Mouse (Mus musculus) CD4-positive helper T cell, adult 2 months (primary cell): Measurements from ENCODE around the gene Sumo3.

ENCODE experiments used
- DNase-seq: peaks from one replicate; pipeline ENCODE4 v3.0.0-alpha.2; 2012; ENCODE audit warnings: low read depth, missing footprints, low spot score

Sumo3 gene

DNA sequence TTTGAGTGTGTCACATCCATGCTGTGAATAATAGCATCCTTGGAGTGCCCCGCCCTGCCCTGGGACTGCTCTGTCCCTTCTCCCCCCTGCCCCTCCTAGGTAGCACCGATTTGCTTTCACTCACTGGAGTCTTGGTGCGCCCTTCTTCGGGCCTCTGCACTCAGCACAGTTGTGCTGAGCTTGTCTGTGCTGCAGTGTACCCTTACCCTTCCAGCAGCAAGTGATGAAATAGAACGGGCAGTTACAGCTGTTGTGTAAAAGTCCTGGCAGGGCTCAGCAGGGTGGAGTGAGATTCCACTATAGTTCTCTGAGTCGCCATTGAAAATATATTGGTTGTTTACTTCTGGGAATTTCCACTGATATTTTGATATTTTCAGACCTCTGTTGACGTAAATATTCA is 20.1 kb downstream of the Sumo3 start:
- DNase-seq = no peak

GRCm38 (mm10) chr10:77626591-77626990 is 20.7 kb downstream of the Sumo3 start:
- DNase-seq = no peak

DNA sequence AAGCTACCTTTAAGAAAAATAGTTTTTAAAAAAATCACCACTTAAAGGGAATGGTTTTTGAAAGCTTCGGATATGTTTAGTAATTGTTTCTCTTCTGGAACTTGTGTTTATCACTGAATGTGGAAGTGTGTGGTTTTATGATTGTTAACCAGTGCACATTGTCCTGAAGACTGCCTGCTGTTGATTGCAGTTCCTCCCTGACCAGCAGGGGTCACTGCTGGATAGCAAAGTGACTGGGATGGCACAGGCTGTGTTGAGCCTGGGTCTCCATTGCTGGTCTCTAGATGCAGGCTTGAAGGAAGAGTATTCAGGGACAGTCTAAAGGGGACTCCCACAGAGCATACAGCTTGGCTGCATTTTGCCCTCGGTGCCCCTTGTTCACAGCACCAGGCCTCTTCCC is 21.6 kb downstream of the Sumo3 start:
- peak; percentile 82 for DNase-seq

GRCm38 (mm10) chr10:77629163-77629562 is 23.3 kb downstream of the Sumo3 start:
- no peak for DNase-seq

DNA sequence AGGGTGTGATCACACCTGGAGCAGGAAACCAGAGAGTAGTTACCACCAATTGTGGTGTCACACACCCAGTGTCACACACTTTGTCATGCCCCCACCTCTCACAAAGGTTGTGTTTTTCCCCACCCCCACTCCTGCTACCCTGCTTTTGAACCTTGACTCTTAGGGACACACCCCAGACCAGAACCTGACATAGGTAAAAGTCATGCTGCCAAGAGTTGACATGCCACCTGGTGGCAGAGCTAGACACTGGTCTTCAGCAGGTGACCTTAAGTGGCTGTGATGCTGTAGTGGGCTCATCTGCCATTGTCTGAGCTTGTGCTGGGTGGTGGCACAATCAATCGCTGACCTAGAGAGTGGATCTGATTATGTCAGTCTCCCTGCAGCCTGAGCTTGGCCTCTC is 24.1 kb downstream of the Sumo3 start:
- peak; percentile 45 for DNase-seq

- DNase-seq = no peak
Observed at GRCm38 (mm10) chr10:77634016-77634415, 28.1 kb downstream of the Sumo3 start.

- no peak for DNase-seq
Observed at GRCm38 (mm10) chr10:77634452-77635231, 28.7 kb downstream of the Sumo3 start.

GRCm38 (mm10) chr10:77636234-77636922 is 30.5 kb downstream of the Sumo3 start:
- no peak for DNase-seq

DNA sequence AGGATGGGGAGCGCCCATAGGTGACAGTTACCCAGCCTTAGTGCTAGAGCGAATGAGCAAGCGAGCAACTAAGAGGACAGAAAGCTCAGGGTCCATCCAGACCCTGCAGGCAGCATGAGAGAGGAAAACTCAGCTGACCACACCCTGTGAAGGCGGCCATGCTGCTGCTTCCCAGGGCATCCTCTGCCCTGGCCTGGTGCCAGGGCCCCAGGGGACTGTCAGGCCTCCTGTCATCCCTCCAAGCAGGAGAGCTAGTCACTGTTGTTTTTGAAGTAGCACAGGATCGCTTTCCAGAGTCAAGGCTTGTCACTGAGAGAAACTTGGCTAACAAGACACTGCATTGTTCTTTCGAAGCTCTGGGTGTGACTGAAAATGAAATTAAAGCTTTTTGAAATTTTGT is 33.1 kb downstream of the Sumo3 start:
- no peak for DNase-seq

DNA sequence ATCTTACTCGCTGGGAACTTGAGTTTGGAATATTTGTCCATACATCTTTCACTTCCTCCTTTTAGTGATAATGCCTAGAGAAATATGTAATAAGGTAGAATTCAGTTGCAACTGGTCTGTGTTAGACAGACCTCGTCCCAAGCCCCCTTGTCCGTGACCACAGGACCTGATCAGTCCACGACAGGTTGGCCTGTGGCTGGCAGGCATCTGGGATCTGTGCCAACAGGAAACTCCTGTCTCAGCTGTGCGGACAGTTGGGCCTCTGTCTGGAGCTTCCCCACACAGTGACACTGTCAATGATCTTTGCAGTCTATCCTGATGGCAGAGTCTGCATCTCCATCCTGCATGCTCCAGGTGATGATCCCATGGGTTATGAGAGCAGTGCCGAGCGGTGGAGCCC is 37.3 kb downstream of the Sumo3 start:
- DNase-seq = no peak

DNA sequence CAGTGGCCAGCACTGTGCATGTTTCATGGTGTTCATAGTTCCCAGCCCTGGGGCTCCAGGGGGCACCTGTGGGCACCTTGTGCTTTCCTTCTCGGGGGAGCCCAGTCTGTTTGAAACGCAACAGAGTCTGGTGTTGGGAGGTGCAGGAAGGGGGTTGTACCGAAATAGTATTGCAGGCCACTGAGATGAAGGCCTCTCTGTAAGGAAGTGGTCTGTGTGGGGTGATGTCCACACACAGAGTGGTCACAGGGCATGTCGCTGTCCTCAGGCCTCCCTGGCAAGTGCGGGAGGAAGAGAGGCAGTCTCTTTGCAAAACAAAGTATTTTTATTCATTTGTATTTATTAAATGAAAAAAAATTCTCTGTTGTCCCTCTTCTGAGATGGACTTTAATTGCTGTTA is 39.7 kb downstream of the Sumo3 start:
- DNase-seq = no peak

- DNase-seq = no peak
Observed at GRCm38 (mm10) chr10:77647461-77647860, 41.6 kb downstream of the Sumo3 start.

GRCm38 (mm10) chr10:77647901-77648300 is 42.0 kb downstream of the Sumo3 start:
- no peak for DNase-seq

GRCm38 (mm10) chr10:77652046-77652445 is 46.1 kb downstream of the Sumo3 start:
- no peak for DNase-seq

DNA sequence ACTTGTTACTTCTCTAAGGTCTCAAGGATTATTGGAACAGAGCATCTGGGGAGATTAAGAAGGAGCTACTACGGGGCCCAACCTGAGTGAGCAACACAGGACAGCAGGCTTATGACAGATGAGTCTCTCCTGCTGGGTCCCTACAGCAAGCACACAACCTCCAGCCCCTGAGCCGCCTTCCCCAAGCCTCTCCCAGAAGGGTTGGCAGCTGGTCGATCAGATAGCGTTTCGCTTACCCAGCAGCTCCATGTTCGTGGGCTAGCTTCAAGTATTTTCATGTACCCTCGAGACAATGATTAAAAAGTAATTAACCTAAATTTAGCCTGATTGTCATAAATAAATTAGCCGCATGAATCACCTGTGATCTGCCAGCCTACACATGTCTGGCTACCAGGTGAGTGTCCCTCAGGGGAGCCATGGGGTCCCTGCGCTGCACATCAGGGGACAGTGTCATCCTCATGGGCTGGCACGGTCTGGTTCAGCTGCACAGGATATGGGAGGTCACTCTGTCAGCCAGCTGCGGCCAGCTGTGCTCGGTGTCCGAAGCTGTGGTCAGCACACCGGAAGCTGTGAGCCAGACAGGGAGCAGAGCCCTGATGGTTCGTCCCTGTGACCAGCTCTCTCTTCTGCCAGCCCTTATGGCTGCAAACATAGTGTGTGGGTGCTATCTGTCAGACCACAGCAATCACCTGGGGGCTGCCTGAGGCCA is 52.5 kb downstream of the Sumo3 start:
- DNase-seq = no peak

GRCm38 (mm10) chr10:77663949-77664665 is 58.2 kb downstream of the Sumo3 start:
- DNase-seq = no peak

DNA sequence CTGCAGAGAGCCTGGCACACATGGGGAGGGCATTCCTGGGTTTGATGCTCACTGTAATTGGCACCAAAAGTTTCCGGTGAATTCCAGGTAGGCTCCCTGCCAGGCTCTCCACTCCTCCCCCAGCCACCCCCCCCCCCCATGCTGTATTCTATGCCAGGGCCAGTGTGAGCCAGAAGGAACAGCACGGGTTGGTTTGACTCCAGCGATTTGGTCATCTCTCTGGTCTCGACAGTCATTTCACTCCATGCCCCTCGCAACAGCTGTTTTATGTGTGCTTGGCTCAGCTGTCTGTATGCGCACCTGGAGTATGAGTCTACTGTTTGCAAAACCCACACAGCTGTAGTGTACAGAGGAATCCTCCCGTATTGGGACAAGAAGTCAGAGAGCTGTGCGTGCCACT is 60.4 kb downstream of the Sumo3 start:
- no peak for DNase-seq

DNA sequence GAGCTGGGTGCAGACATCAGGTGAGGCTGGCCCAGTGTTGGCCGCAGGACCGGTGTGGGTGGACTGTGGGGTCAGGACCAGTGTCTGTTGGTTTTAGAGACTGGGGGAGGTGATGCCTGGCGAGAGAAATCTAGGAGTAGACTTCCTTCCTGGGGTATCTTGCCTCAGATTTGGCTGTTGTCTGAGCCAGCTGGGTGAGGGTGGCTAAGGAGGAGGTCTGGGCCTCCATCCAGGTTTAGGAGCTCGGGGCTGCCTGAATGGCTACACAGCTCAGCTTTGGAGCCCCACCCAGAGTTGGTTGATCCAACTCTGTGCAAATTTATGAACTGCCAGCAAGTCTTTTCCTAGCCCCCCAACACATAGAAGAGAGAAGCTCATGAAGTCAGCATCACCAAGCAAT is 61.5 kb downstream of the Sumo3 start:
- DNase-seq = no peak
